In the genomic region with DNA sequence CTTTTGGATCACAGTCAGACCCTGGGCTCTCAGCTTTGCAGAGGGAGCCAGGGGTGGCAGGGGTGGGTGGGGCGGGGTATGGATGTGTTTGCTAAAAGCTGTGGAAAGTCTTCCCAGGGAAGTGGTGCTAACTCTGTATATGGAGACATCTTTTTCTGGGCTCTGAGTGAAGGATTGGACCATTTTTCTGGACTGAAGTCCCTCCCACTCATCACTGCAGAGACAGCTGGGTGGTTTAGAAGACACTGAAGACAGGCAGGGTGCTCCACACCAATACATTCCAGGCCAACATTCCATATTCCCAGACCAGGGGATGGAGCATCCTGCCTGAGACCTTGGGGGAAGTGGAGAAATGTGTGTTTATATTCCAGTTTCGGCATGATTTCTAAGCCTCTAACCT, we compare ENCODE assay signal across 25 mouse cellular contexts.
"Had no signal": no experiment of that assay in that cellular context is flagged by ENCODE, and none has a peak within 500 bp of the region (broad histone marks: within the 10 kb centered on the region; RNA-seq: fewer than 3 reads in every experiment).

No protein-coding gene starts in this region.

- H3K9ac ChIP-seq: heart, embryonic 12.5 days; hindbrain, embryonic 12.5 days; hindbrain, embryonic 14.5 days; intestine, embryonic 15.5 days; limb, embryonic 13.5 days; limb, embryonic 15.5 days had no signal

- H3K36me3 ChIP-seq: heart, embryonic 10.5 days; heart, embryonic 12.5 days; hindbrain, embryonic 10.5 days; hindbrain, embryonic 12.5 days; intestine, embryonic 15.5 days; limb, embryonic 13.5 days; limb, embryonic 15.5 days had no signal

- H3K4me2 ChIP-seq: heart, embryonic 12.5 days; hindbrain, embryonic 12.5 days; hindbrain, embryonic 14.5 days; intestine, embryonic 15.5 days; limb, embryonic 13.5 days; limb, embryonic 15.5 days had no signal

- H3K27ac ChIP-seq: gastrocnemius, adult 2 months; heart, embryonic 10.5 days; hindbrain, embryonic 10.5 days; hindbrain, embryonic 12.5 days; hindbrain, embryonic 14.5 days; intestine, embryonic 15.5 days; kidney, postnatal 0 days; limb, embryonic 13.5 days; limb, embryonic 15.5 days had no signal

- DNase-seq: gastrocnemius, adult 2 months; gastrocnemius, postnatal 10 days; gastrocnemius, postnatal 25 days; heart, adult 18-20 months; heart, postnatal 10 days; heart, postnatal 4 days; kidney, adult 18-20 months; kidney, adult 8-10 months; kidney, postnatal 14 days; kidney, postnatal 36 days; layer of hippocampus, postnatal 36 days; left cerebral cortex, postnatal 4 days had no signal

- H3K4me3 ChIP-seq: gastrocnemius, adult 2 months; heart, embryonic 10.5 days; heart, embryonic 12.5 days; hindbrain, embryonic 10.5 days; hindbrain, embryonic 12.5 days; intestine, embryonic 15.5 days; limb, embryonic 13.5 days; limb, embryonic 15.5 days had no signal

- ATAC-seq: forebrain, embryonic 16.5 days; hindbrain, embryonic 16.5 days; inflammation-experienced regulatory T-cells, adult 6 months; intestine, embryonic 15.5 days; intestine, postnatal 0 days had no signal

- H3K27me3 ChIP-seq: hindbrain, embryonic 12.5 days; intestine, embryonic 15.5 days; limb, embryonic 13.5 days had no signal

- H3K9me3 ChIP-seq: heart, embryonic 10.5 days; heart, embryonic 12.5 days; hindbrain, embryonic 10.5 days; hindbrain, embryonic 12.5 days; intestine, embryonic 15.5 days; limb, embryonic 13.5 days; limb, embryonic 15.5 days had no signal

- H3K4me1 ChIP-seq: heart, embryonic 10.5 days; heart, embryonic 12.5 days; hindbrain, embryonic 12.5 days; limb, embryonic 15.5 days had no signal
